Mouse (Mus musculus): Measurements from ENCODE around the gene Sh3yl1. TPM values are rescaled to one million over a fixed set of nuclear protein-coding genes. Genes with fewer than 3 reads are reported as not detected.
A peak's percentile ranks its signal among the peaks of the same experiment; 100 is the strongest.

Gene Sh3yl1
- total RNA-seq (2021) = 1 to 10 TPM; 1.5 to 2.5 TPM

DNA sequence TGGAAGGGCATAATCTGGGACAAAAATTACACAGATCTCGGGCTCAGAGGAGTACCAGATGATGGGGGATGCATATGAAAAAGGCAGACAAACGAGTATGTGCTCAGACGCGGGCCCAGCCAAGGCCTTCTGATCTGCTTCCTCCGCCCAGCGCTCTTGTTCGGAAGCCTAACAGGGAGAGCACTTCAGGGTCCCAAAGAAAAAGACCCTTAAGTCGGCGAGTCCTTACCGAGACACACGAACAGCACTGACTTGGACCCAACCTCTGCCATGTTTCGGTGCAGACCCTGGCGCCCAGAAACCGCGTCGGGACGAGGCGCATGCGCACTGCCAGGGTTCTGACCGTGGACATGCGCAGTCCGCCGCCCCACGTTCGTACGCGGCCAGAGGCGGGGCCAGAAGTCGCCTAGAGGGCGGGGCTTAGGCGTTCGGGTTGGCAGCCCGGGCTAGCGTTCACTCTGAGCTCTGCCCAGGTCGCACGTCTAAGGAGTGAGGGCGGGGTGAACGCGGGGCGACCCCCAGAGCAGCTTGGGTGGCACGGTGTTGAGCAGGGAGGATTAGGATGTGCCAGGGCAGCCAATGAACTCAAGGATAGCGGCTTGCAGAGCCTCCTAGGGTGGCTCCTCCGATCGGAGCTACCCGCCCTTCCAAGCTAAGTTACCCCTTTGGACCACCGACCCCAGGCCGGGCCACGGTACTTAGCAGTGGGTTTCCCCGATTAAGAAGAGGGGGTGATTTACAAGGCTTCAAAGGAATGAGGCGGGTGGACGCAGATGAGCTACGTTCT is at the start of gene Sh3yl1, which contains the start of gene Acp1:
TSS of gene Sh3yl1 (plus strand) at position 408 of the 787 bp plus-strand sequence.
TSS of gene Acp1 (minus strand) at position 329 of the 787 bp plus-strand sequence.
- intact Hi-C loops (cut with DNase I) = loop anchor here (10.0 kb wide), 1 partner anchor 243 kb away; no protein-coding TSS in a partner anchor

DNA sequence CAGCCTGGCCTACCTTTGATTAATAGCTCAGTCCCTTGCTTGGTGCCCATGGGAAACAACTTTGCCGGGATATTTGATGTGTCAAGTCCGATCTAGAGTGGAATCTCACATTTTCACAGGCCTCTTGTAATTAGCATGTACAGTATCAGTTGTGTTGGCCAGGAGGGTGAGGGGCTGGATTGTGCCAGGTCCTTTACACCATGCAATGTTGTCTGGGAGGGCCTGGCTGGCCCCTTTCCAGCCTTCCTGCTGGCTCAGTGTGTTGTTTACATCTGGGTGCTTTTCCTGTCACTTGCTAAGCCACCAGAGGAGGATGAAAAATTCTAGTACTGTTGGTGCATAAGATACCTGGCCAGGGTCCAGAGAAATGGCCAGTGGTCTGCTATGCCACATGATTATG is 47.1 kb upstream of the Sh3yl1 start:
- intact Hi-C loops (cut with DNase I) = no loop called here
- no peak for DNase-seq (ENCODE audit: low spot score)

More for the DNA sequence above, at the start of gene Sh3yl1, which contains the start of gene Acp1:
- DNase-seq (ENCODE audit: low spot score) = peak; percentile 90

DNA sequence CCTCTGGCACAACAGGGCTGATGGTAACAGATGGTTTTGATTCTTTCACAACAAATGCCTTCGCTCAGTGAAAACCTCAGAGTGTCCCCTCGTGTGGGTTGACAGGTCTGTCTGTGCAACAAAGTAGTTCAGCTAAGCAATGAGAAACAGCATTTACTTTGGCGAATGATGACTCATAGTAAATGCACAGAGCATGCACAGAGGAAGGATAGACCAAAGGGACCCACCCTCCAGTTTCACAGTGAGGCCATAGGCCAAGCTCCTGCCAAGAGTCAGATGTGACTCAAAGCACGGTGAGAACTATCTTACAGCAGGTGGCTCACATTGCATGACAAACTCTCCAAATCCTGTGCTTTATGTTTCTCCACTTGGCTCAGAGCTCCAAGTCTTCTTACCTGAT is 45.7 kb upstream of the Sh3yl1 start:
- DNase-seq (ENCODE audit: low spot score) = no peak
- intact Hi-C loops (cut with DNase I) = no loop called here

DNA sequence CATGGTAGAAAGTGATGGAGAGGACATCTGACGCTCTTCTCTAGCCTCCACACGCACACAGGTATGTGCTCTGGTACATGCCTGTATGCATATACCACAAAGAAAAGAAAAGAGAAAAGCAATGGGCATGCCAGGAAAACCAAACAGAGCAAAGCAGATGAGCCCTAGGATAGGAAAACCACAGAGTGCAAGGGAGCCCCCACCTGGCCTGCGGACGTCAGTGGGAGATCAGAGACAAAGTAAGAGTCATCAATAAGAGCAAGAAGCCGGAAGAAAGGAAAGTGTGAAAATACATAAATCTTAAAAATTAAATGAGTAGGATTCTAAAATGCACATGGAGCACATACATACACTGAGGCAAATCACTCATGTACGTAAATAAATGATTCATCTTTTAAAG is 32.0 kb upstream of the Sh3yl1 start:
- intact Hi-C loops (cut with DNase I) = no loop called here
- DNase-seq (ENCODE audit: low spot score) = no peak

DNA sequence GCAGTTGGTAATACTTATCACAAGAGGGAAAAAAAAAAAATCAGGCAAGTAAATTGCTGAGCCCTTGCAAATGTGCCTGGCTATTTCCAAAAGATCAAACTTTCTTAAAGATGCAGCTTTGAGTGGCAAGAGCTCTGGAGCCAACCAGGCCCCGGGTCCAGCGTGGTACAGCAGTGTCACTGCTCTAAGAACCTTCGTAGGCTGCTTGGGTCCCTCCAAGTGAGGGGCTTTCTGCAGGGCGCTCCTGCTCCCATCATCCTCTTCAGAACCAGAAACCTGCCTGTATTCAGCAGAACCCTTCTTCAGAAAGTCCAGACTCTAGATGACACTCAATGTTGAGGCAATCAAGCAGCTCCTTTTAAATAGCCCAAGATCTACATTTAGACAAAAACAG is 27.9 kb upstream of the Sh3yl1 start:
- DNase-seq (ENCODE audit: low spot score) = no peak
- intact Hi-C loops (cut with DNase I) = no loop called here

DNA sequence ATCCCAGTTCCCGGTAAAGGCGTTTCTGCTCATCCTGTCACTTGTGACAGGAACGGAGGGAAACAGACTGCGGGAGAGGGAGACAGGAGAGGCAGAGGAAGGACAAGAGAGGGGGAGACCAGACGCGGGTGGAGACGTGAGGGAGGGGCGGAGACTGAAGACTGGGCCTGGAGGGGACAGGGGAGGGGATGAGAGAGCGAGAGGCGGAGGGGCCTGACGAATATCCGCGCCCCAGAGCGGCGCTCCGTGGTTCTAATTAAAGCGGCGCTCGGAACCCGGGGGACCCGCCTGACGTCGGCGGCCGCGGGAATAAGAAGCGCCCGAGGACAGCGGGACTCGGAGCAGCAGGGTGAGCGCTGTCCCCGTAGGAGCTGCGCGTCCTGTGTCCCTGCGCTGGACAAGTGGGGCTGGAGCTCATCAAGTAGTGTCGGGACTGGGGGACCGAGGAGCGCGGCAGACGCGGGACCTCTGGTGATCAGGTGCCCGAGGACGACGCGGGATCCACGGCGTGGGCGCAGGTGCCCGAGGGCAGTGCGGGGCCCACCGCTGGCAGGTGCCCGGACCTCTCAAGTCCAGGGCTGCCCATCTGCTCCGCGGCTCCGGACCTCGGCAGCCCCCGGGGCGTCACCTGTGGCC is 27.4 kb upstream of the Sh3yl1 start, which contains the start of gene Alkal2:
TSS of gene Alkal2 (plus strand) at position 337 of the 636 bp plus-strand sequence.
- intact Hi-C loops (cut with DNase I) = no loop called here
- DNase-seq (ENCODE audit: low spot score) = no peak

DNA sequence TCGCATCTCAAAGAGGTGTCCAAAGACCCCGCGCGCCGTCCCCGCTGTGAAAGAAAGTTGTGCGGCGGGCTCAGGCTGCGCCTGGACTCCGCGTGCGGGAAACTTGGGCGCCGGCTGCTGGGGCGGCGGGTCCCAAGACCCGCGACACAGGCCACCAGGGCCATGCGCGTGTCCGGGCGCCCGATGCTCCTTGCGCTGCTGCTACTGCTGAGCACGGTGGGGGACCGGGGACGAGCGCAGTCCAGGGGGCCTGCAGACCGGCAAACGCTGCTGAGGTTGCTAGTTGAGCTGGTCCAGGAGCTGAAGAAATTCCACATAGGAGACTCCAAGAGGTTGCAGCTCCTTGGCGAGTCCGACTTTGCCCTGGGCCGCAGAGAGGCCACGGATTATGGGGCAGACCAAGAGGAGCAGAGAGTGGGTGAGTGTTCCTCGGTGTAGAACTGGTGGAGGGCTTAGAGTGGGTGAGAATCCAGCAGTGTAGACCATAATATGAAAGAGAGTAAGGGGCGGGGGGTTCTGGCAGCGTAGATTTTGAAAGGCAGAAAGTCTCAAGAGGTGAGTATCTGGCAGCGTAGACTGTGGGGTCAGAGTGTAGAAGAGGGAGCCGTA is 26.7 kb upstream of the Sh3yl1 start:
- intact Hi-C loops (cut with DNase I) = no loop called here
- no peak for DNase-seq (ENCODE audit: low spot score)

DNA sequence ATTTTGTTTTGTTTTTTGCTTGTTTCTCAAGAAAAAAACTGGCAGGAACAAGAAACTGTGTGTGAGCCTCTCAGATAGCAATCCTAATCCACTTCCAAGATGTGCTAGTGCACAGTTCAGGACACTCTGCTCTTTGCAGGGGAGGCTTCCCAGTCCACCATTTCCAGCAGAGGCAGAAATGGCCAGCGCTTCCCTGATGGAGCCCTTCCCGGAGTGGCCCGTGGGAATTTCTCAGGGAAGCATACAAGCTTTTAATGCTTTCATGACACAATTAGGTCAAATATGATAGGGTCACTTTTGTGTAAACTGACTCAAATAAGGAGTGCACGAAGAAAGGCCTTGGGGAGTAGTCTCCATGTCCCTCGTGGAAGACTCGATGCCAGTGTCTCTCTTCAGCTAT is 25.6 kb upstream of the Sh3yl1 start:
- intact Hi-C loops (cut with DNase I) = no loop called here
- no peak for DNase-seq (ENCODE audit: low spot score)

DNA sequence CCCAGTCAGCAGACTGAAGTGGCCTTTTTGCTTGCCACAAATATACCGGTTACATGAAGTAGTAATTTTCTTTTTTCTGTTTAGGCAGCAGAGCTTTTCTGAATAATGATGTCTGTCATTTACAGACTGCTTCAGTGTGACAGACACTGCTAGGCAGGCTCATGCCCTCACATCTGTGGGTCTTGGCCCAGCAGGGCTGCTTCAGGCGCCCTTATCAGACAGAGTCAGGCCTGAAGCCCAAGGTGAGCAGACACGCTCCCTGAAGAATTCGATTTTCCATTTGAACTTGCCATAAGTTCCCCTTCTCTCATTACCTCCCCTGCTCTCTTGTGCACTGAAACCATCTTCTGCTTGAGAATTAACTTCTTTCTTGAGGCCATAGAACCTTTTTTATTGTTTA is 23.5 kb upstream of the Sh3yl1 start:
- no peak for DNase-seq (ENCODE audit: low spot score)
- intact Hi-C loops (cut with DNase I) = no loop called here

DNA sequence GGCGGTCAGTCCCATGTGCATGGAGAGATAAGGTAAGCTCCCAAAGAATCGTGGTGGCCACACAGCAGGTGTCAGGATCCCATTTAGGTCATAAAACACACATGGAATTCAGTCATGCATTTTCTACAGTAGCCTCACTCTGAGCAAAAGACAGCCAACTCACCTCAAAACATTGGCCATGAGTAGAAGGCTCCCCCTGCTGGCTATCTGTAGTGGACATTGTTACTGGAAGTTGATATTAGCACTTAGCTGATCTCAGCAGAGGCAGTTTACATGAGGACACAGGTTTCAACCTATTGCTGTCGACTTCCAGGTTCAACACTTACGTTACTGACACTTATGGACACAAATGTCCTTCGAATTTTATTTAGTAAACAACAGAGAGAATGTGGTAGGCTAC is 21.4 kb upstream of the Sh3yl1 start:
- no peak for DNase-seq (ENCODE audit: low spot score)
- intact Hi-C loops (cut with DNase I) = loop anchor here (1.0 kb wide), 1 partner anchor 293 kb away; no protein-coding TSS in a partner anchor

DNA sequence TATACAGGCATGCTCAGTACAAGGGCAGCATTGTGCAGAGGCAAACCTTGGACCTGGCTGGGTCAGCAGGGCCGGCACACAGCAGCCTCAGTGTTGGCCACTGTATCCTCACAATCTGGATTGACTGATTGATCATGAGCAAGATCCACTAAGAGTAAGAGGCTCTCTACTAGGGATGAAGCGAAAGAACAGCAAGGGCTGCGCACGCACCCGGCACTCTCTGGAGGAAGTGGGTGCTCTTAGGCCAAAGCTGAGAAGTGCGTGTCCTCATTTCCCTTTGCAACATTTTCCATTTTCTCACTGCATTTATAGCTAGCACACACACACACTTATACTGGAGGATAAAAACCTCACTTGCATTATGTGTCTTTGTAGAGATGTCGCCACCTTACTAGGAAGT is 20.0 kb upstream of the Sh3yl1 start:
- no peak for DNase-seq (ENCODE audit: low spot score)
- intact Hi-C loops (cut with DNase I) = no loop called here

DNA sequence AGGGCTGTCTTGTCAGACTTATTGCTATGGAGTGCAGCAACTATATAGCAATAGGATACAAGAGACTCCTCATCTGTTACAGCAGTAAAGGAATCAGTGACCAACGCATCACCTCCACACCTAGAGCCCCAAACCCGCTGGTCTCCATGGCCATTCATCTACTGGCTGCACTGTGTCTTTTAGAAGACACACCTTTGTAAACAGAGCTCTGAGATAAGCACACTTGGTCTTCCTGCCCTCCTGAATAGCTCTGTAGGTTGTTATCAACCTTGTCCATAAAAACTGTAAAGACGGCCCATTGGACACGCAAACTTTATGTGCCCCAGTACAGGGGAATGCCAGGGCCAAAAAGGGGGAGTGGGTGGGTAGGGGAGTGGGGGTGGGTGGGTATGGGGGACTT is 14.4 kb upstream of the Sh3yl1 start:
- DNase-seq (ENCODE audit: low spot score) = no peak
- intact Hi-C loops (cut with DNase I) = no loop called here

DNA sequence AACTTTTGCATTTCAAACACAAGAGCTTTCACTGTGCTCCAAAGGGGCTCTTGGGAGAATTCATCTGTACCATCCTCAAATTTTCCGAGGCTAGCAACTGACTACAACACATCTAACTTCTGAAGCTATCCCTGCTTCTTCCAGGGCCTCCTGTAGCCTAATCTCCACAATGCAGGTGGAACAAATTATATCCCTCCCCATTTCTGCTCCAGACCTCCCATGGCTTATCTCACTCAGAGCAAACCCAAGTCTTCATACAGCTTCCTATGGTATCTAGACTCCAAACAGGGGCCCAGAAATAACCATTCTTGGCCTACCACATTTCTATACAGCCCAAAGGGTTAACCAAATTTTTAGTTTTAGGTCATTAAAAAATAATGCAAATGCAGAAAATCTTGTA is 2.8 kb upstream of the Sh3yl1 start:
- DNase-seq (ENCODE audit: low spot score) = no peak
- intact Hi-C loops (cut with DNase I) = no loop called here

DNA sequence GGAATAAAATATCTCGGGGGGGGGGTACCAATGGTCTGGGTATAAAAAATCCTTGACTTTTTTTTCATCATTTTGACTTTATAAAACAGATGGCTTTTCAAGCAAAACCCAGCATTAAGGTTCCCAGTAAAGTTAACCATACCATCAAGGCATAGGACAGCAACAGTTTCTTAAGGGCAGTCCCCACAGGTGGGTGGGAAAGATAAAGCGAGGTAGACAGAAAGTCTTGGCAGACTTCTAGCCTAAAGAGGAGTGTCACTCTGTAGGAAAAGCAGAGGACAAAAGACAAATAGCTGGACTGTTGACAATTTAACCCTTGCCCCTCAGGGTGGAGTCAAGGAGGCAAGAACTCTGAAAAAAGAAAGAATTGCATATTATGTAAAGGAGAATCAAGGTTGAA is 1.6 kb upstream of the Sh3yl1 start:
- no peak for DNase-seq (ENCODE audit: low spot score)
- intact Hi-C loops (cut with DNase I) = loop anchor here (10.0 kb wide), 1 partner anchor 245 kb away; no protein-coding TSS in a partner anchor

DNA sequence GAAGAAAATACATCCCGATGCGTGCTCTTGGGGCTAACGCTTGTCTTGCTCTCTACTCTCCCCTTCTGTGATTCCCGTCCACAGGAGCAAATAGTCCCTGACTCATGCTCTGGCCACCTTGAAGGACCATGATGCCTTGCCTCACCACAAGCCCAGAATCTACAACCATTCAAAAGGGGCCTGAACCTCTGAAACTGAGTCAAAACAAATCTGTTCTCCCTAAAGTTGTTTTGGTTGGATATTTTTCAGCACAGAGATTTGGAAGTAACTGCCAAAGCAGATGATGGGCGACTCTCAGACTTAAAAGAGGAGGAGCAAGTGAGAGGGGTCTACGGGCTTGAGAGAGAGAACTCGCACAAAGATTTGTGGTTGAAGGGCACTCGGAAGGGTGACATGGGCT is 608 bp upstream of the Sh3yl1 start:
- intact Hi-C loops (cut with DNase I) = loop anchor here (10.0 kb wide), 1 partner anchor 244 kb away; no protein-coding TSS in a partner anchor
- DNase-seq (ENCODE audit: low spot score) = no peak

DNA sequence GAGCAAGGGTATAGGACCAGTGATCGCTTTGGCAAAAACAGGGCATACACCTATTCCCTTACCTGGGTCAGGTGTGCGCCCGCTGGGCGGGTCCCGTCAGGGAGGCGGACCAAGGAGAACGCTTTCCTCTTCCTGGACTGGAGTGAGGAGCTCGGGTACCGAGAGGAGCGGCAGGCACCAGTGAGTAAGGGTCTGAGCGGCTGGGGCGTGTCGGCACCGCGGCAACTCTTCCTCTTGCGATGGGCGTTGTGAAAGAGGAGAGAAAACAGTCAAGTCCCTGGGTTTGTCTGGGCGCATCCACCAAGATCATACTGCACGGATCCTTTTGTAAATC is 547 bp downstream of the Sh3yl1 start:
- DNase-seq (ENCODE audit: low spot score) = no peak
- intact Hi-C loops (cut with DNase I) = loop anchor here (10.0 kb wide), 1 partner anchor 243 kb away; no protein-coding TSS in a partner anchor

DNA sequence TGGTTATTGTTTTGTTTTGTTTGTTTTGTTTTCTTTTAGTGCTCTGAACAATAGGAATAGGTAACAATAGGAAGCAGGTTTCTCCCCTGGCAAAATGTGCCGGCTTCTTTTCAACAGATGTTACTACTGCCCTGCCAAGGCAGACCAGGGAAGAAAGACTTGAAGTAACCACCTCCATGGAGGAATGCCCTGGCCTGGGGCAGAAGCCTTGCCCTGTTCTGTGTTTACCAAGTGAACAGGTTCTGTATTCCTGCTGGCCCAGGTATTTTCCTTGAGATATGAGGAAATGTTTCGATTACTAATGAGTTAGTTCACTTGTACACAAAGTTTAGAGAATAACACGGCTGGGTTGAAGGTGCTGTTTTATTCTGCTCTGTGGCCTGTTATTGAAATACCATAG is 1.4 kb downstream of the Sh3yl1 start:
- DNase-seq (ENCODE audit: low spot score) = no peak

DNA sequence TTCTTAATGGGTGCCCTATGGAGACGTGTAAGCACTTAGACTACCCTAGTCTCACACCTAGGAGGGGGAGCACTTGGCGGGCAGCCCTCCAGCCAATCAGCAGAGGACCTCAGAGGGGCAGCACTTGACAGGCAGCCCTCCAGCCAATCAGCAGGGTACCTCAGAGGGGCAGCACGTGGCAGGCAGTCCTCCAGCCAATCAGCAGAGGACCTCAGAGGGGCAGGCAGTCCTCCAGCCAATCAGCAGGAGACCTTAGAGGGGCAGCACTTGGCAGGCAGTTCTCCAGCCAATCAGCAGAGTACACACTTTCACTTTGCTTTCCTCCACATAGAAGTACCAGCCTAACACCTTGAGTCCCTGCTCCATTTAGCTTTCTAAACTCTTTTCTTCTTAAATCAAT is 10.9 kb downstream of the Sh3yl1 start:
- no peak for DNase-seq (ENCODE audit: low spot score)
- intact Hi-C loops (cut with DNase I) = no loop called here

More for the DNA sequence above, 1.4 kb downstream of the Sh3yl1 start:
- intact Hi-C loops (cut with DNase I) = loop anchor here (10.0 kb wide), 1 partner anchor 242 kb away; no protein-coding TSS in a partner anchor

DNA sequence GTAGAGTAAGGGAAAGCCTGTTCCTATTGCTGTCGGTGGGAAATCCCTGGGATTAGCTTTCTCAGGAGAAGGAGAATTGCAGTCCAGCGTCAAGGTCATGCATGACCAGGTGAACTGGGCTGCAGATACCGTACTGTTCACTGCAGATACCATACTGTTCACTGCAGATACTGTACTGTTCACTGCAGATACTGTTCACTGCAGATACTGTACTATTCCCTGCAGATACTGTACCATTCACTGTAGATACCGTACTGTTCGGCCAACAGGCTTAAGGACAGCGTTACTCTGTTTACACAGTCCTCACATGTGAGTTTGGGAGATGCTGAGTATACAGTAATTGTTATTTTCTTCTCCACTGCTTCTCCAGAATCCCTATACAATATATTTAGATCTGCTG is 16.7 kb downstream of the Sh3yl1 start:
- intact Hi-C loops (cut with DNase I) = no loop called here
- no peak for DNase-seq (ENCODE audit: low spot score)

DNA sequence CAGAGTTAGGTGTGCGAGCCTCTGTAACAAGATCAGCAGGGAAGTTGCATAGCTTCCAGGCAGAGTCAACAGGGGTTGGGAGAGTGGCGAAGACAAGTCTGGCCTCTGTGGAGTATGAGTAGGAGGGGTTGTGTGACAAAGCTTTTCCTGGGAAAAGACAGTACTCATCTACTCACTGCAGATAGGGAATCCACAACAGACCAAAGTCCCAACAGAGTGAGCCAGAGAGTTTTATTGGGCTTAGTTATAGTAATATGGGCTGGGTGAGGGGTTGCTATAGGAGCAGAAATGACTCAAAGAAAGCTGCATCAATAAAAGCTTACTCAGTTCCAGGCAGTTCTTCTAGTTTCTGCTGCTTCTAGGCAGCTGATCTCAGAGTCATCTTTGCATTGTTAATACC is 21.8 kb downstream of the Sh3yl1 start:
- intact Hi-C loops (cut with DNase I) = no loop called here

DNA sequence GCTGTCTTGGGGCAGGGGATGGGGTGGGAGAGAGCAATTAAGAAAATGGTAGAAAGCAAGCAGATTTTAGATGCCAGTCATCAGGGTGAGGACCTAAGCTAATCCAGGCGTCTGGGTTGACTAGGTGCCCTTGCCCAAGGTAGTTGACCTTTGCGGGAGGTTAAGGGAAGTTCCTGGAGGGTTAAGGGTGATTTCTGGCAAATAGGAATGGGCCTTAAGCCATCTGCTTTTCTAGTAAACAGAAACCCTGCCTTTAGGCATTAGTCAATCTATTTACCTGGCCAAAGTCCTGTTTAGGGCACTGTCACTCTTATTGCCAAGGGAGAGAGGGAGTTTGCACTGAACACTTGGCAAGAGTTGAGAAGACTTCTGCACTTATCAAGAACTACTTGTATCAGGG is 25.4 kb downstream of the Sh3yl1 start:
- intact Hi-C loops (cut with DNase I) = no loop called here
- no peak for DNase-seq (ENCODE audit: low spot score)

More for the DNA sequence above, 21.8 kb downstream of the Sh3yl1 start:
- DNase-seq (ENCODE audit: low spot score) = no peak

Measured in heart, postnatal 25 days (tissue).